Mouse (Mus musculus) neural tube, postnatal 0 days (tissue): ENCODE measurements around the gene Tmem72. TPM values are rescaled to one million over a fixed set of nuclear protein-coding genes. Genes with fewer than 3 reads are reported as not detected.

Experiments used
- microRNA-seq: library from miRNA; unstranded; fragments of <30 nt; microRNA quantifications from one replicate; pipeline ENCODE4, GENCODE M21; 2016
- polyA plus RNA-seq: library from polyadenylated mRNA; unstranded; fragments of >200 nt; fragmentation: Nextera tagmentation; extraction: Ambion mirVana; gene quantifications from 2 replicates; pipeline ENCODE4 v1.2.1, GENCODE M21; 2015

The Tmem72 gene
- 0.03 and 0.89 TPM in 2 replicates for polyA plus RNA-seq

DNA sequence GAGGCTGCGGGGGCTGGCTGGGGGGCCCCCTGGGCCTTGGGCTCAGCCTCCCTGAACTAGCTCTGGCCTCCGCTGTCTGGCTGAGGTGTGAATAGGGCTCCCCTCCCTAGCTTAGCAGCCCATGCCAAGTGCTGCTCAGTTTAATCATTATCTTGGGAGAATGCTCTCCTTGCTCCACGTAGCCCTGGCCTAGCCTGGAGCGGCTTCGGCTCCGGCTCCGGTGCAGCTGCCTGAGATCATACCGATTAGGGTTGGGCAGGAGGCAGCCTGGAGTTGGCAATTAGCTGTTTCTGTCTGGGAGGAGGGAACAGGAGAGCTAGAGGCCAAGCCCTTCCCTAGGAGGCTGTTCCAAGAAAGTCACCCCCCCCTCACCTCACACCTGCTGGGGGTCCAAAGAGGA, at the start of gene Tmem72:
TSS of gene Tmem72 (minus strand) at position 248 of the 400 bp plus-strand sequence.

GRCm38 (mm10) chr6:116673471-116674282, 43.0 kb downstream of the Tmem72 start, which contains the start of gene Rassf4:
Rassf4 (minus strand) TSS chr6:116673952.

GRCm38 (mm10) chr6:116650406-116650805, 66.3 kb downstream of the Tmem72 start, which contains the start of gene Depp1:
Depp1 (plus strand) TSS chr6:116650609.

Small RNA genes within 50 kb of the gene (microRNA-seq; reads per million reads assigned to microRNA genes)
- gene Mir7043, result 0.87 reads per million

Other genes starting within 250 kb of the Tmem72 start
- not detected in 2 replicates for gene Olfr211, start 227.8 kb downstream of the Tmem72 start, polyA plus RNA-seq
- gene Olfr212, start 210.4 kb downstream of the Tmem72 start, polyA plus RNA-seq, result 0.17 TPM in 1 of 2 replicates, not detected in the other
- not detected in 2 replicates for gene Olfr213, start 178.5 kb downstream of the Tmem72 start, polyA plus RNA-seq
- 0.34 and 0.35 TPM in 2 replicates for gene Gm5580, start 165.8 kb downstream of the Tmem72 start, polyA plus RNA-seq
- not detected in 2 replicates for gene Olfr214, start 162.7 kb downstream of the Tmem72 start, polyA plus RNA-seq
- gene Olfr215, start 132.7 kb downstream of the Tmem72 start, polyA plus RNA-seq, result not detected in 2 replicates
- 70.7 and 72.7 TPM in 2 replicates for gene Zfp422, start 87.9 kb downstream of the Tmem72 start, polyA plus RNA-seq
- gene Depp1, start 66.3 kb downstream of the Tmem72 start, polyA plus RNA-seq, result 3.7 and 4.7 TPM in 2 replicates
- gene Rassf4, start 43.0 kb downstream of the Tmem72 start, polyA plus RNA-seq, result 43.2 and 45.0 TPM in 2 replicates